Mouse (Mus musculus) liver, embryonic 11.5 days (tissue): Measurements from ENCODE around the gene Gmeb2. TPM values are rescaled to one million over a fixed set of nuclear protein-coding genes. Genes with fewer than 3 reads are reported as not detected.

Experiments
- ATAC-seq: fragments of 200-750 bp; cut with Nextera tagmentation; replicated peaks from 2 replicates; pipeline ENCODE4 v1.8.0; 2017; ENCODE audit warnings: moderate number of reproducible peaks, mild to moderate bottlenecking, moderate TSS enrichment, moderate library complexity; ENCODE audit not compliant: low FRiP score
- DNase-seq: peaks from one replicate; pipeline ENCODE4 v3.0.0-alpha.2; 2017; ENCODE audit warnings: low spot score
- H3K27ac ChIP-seq: fragments of 300-500 bp; sonication (generic); 2 replicates; pipeline ENCODE4 v1.5.1; 2014; ENCODE audit warnings: mild to moderate bottlenecking, low read depth, low read length, control low read depth
- H3K27me3 ChIP-seq: fragments of 300-500 bp; sonication (generic); replicated peaks from 2 replicates; pipeline ENCODE4 v1.6.1; 2014; ENCODE audit warnings: low read length, mixed read lengths; ENCODE audit not compliant: control insufficient read depth, insufficient read depth
- H3K36me3 ChIP-seq: fragments of 300-500 bp; sonication (generic); 2 replicates; pipeline ENCODE4 v1.6.1; 2014; ENCODE audit warnings: mild to moderate bottlenecking, low read length, moderate library complexity, mixed read lengths; ENCODE audit not compliant: control insufficient read depth, insufficient read depth
- H3K4me1 ChIP-seq: fragments of 300-500 bp; sonication (generic); replicated peaks from 2 replicates; pipeline ENCODE4 v1.6.1; 2014; ENCODE audit warnings: low read length, mixed read lengths; ENCODE audit not compliant: control insufficient read depth, insufficient read depth
- H3K4me2 ChIP-seq: fragments of 300-500 bp; sonication (generic); 2 replicates; pipeline ENCODE4 v1.6.1; 2014; ENCODE audit warnings: mild to moderate bottlenecking, control low read depth, moderate library complexity
- H3K4me3 ChIP-seq: fragments of 300-500 bp; sonication (generic); 2 replicates; pipeline ENCODE4 v1.5.1; 2014; ENCODE audit warnings: low read depth, low read length, control low read depth
- H3K9ac ChIP-seq: fragments of 300-500 bp; sonication (generic); 2 replicates; pipeline ENCODE4 v1.6.1; 2014; ENCODE audit warnings: low read depth, low read length, control low read depth
- H3K9me3 ChIP-seq: fragments of 300-500 bp; sonication (generic); 2 replicates; pipeline ENCODE4 v1.6.1; 2016; ENCODE audit warnings: low read length, inconsistent platforms, mixed read lengths; ENCODE audit not compliant: control insufficient read depth
- WGBS: fragments of 180-500 bp; shearing (Covaris S2); extraction: QIAGEN DNeasy Blood & Tissue Kit; methylation state at CpG from one replicate; pipeline ENCODE4 v1.1.7; 2014; 5-methylcytosine and 5-hydroxymethylcytosine counted together
- polyA plus RNA-seq: library from polyadenylated mRNA; unstranded; fragments of >200 nt; fragmentation: Nextera tagmentation; extraction: Ambion mirVana; gene quantifications from 2 replicates; pipeline ENCODE4 v1.2.1, GENCODE M21; 2014

The Gmeb2 gene
- polyA plus RNA-seq, 1 experiment from 2014 or later = 14.7 TPM

- no peaks in the 10 kb centered on the region for H3K27me3 ChIP-seq
- no peak overlapping the region for H3K4me2 ChIP-seq
- no peak overlapping the region for H3K27ac ChIP-seq
- H3K4me1 ChIP-seq = no peaks in the 10 kb centered on the region
- WGBS = 93% methylated on average over 1 of the region's 1 CpGs
- H3K36me3 ChIP-seq = peaks cover 29% of the 10 kb centered on the region
- no peak overlapping the region for H3K4me3 ChIP-seq
- no peak for DNase-seq
- H3K9ac ChIP-seq = no peak overlapping the region
- ATAC-seq = no peak; the same call in 1 of the 2 replicates
- no peaks in the 10 kb centered on the region for H3K9me3 ChIP-seq
Observed at GRCm38 (mm10) chr2:181253248-181253647, 34.6 kb downstream of the Gmeb2 start.

- no peaks in the 10 kb centered on the region for H3K4me1 ChIP-seq
- ATAC-seq = no peak
- H3K27ac ChIP-seq = no peak overlapping the region
Observed at GRCm38 (mm10) chr2:181251841-181252240, 36.0 kb downstream of the Gmeb2 start.

DNA sequence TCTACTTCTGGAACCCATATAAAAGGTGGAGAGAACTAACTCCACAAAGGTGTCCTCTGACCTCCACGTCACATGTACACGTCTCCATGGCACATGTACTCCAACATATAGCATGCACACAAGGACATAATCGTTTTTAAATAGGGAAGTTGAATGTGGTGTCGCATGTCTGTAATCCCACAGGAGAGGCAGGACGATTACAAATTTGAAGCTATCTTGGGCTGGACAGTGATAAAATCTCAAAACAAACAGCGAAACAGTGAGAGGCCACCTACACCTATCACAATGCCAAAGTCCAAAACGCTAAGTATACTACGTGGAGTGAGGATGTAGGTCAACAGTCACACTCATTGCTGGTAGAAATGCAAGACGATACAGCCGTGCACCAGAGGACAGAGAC is 38.6 kb downstream of the Gmeb2 start:
- ATAC-seq = 0 out of 2 replicates have a peak, but pooled peaks have one; percentile 29

More at GRCm38 (mm10) chr2:181251841-181252240, 36.0 kb downstream of the Gmeb2 start:
- DNase-seq = no peak
- Histone ChIP-seq H3K27me3 (no peaks in the 10 kb centered on the region), H3K4me3 (no peak overlapping the region), H3K9ac (no peak overlapping the region), H3K36me3 (peaks cover 29% of the 10 kb centered on the region), H3K9me3 (no peaks in the 10 kb centered on the region), H3K4me2 (no peak overlapping the region)
- 86% methylated on average over 1 of the region's 1 CpGs for WGBS

DNA sequence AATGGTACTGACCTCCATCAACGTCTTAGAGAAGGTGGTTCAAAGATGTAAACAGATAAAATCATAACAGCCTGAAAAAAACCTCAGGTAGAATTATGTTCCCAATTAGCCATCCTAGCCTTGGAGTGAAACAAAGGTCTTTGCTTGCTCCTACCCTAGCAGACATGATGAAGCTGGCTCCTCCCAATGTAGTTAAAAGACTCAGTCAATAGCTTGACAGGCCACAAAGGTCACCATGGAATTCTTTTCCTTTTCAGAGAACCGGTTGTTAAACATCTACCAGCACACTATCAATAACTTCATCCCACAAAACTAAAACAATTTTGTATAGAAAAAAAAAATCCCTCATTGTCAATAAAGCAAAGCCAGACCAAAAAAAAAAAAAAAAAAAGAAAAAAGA is 42.8 kb downstream of the Gmeb2 start:
- Histone ChIP-seq H3K9ac (no peak overlapping the region), H3K36me3 (no peaks in the 10 kb centered on the region), H3K27me3 (no peaks in the 10 kb centered on the region), H3K4me2 (no peak overlapping the region), H3K4me1 (peaks cover 9% of the 10 kb centered on the region), H3K9me3 (no peaks in the 10 kb centered on the region), H3K27ac (no peak overlapping the region), H3K4me3 (no peak overlapping the region)
- ATAC-seq (no peak), DNase-seq (no peak)
- WGBS = 35% methylated on average over 2 of the region's 2 CpGs

More for the DNA sequence above, 38.6 kb downstream of the Gmeb2 start:
- H3K9me3 ChIP-seq = no peaks in the 10 kb centered on the region
- H3K4me1 ChIP-seq = no peaks in the 10 kb centered on the region
- no peaks in the 10 kb centered on the region for H3K27me3 ChIP-seq
- DNase-seq = no peak
- 0 out of 2 replicates have a peak overlapping the region, but pooled peaks have one; percentile 4 for H3K4me2 ChIP-seq
- H3K4me3 ChIP-seq = no peak overlapping the region
- peaks cover 16% of the 10 kb centered on the region for H3K36me3 ChIP-seq
- no peak overlapping the region for H3K9ac ChIP-seq
- WGBS = 74% methylated on average over 10 of the region's 10 CpGs
- no peak overlapping the region for H3K27ac ChIP-seq

GRCm38 (mm10) chr2:181243706-181244394 is 44.0 kb downstream of the Gmeb2 start:
- H3K27me3 ChIP-seq = no peaks in the 10 kb centered on the region
- 0 out of 2 replicates have a peak overlapping the region, but pooled peaks have one; percentile 17 for H3K4me3 ChIP-seq
- DNase-seq (no peak), ATAC-seq (peak; percentile 46; the same call in 1 of the 2 replicates)
- no peaks in the 10 kb centered on the region for H3K9me3 ChIP-seq
- no peaks in the 10 kb centered on the region for H3K36me3 ChIP-seq
- peak overlapping the region; percentile 43 for H3K4me2 ChIP-seq
- H3K9ac ChIP-seq = no peak overlapping the region; the same call in 1 of the 2 replicates
- peaks cover 9% of the 10 kb centered on the region for H3K4me1 ChIP-seq
- WGBS = 21% methylated on average over 11 of the region's 11 CpGs
- 0 out of 2 replicates have a peak overlapping the region, but pooled peaks have one; percentile 25 for H3K27ac ChIP-seq

GRCm38 (mm10) chr2:181242314-181242665 is 45.5 kb downstream of the Gmeb2 start:
- H3K4me1 ChIP-seq = peaks cover 9% of the 10 kb centered on the region
- peak overlapping the region; percentile 69 for H3K4me3 ChIP-seq
- H3K27ac ChIP-seq = no peak overlapping the region
- DNase-seq (no peak), ATAC-seq (peak; percentile 15; the same call in 1 of the 2 replicates)
- H3K4me2 ChIP-seq = peak overlapping the region; percentile 81
- H3K27me3 ChIP-seq = no peaks in the 10 kb centered on the region
- 62% methylated on average over 3 of the region's 3 CpGs for WGBS
- H3K9ac ChIP-seq = peak overlapping the region; percentile 80; the same call in 1 of the 2 replicates
- no peaks in the 10 kb centered on the region for H3K9me3 ChIP-seq
- no peaks in the 10 kb centered on the region for H3K36me3 ChIP-seq

- Histone ChIP-seq H3K9ac (peak within 1 kb of the TSS; percentile 80), H3K4me3 (peak within 1 kb of the TSS; percentile 69), H3K36me3 (no peaks in the 10 kb centered on the region), H3K27me3 (no peaks in the 10 kb centered on the region), H3K27ac (no peak within 1 kb of the TSS), H3K4me2 (peak within 1 kb of the TSS; percentile 81), H3K9me3 (no peaks in the 10 kb centered on the region), H3K4me1 (peaks cover 9% of the 10 kb centered on the region)
- WGBS = 9% methylated on average over 16 of the region's 16 CpGs
- DNase-seq (peak; percentile 64), ATAC-seq (peak; percentile 83)
Observed at GRCm38 (mm10) chr2:181241602-181242313, 46.1 kb downstream of the Gmeb2 start, which contains the start of gene Helz2. TSS of gene Helz2 (minus strand) at chr2:181242027.

DNA sequence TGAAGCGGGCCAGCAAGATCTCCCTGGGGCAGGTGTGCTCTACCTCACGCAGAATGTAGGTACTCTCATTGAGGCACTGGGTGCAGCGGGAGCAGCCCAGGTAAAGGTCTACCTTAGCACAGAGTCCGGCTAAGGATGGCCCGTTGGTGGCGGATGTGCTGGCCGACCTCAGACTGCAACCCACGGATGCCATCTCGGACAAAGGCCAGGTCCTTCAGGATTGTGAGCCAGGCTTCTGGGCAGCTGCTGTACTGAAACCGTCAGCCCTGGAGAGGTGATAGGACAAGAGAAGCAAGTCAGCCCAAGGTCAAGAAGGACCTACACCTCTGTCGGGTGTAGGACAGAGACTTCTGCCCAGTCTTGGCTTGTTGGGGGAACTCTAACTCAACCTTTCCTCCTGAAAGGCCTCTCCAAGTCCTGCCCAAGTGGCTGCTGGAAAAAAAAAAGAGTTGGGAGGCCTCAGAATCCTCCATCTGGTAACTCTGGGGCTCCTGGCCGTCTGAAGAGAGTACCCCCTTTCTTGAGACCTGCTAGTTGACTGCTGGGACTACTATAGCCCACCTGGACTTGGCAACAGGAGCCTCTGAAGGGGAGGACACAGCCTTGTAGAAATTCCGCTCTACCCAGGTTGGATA is 46.9 kb downstream of the Gmeb2 start:
- Histone ChIP-seq H3K4me2 (peak overlapping the region; percentile 81), H3K27me3 (no peaks in the 10 kb centered on the region), H3K9me3 (no peaks in the 10 kb centered on the region), H3K9ac (no peak overlapping the region; the same call in 1 of the 2 replicates), H3K36me3 (no peaks in the 10 kb centered on the region), H3K4me1 (peaks cover 9% of the 10 kb centered on the region), H3K27ac (no peak overlapping the region), H3K4me3 (peak overlapping the region; percentile 69)
- no peak for ATAC-seq
- no peak for DNase-seq
- 85% methylated on average over 13 of the region's 13 CpGs for WGBS
